8 mouse cellular contexts compared by ENCODE assay signal in the genomic region with DNA sequence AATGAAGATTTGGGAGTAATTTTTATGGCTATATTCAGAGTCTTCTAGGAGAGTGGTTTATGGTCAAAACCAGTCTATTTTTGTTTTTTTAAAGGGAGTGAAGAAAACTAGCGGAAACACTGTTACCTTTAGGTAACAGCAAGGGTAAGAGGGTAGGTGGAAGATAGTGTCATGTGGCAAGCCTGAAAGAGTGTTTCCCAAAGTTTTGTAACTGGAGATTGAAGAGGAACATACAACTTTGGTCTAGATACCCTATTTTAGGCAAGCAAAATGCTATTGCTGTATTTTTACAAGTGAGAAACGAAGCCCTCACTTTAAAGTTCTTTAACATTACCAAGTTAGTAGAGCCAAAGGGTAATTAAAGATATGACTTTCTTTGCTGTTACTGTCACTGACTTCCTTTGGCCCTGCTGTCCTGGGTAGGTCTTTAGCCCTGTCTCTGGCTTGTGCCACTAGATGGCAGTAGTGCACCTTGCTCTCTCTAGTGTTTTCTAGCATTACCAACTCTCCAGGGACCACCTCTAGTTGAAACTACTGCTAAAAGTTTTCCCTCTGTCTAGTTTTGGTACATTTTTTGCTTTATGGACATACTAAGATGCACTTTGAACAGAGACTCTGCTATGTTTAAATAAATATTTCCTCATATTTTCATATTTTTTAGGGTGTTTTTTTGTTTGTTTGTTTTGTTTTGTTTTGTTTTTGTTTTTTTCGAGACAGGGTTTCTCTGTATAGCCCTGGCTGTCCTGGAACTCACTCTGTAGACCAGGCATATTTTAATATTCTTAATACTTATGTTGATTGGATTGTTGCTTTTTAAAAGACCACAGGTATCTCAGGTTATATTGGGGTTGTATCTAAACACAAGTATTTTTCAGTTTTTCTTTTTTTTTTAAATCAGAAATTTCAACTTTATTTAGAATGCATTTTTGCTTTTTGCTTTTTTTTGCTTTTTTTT.
DNase-seq lines count a peak whose midpoint lies in the region; ATAC-seq lines count a peak whose summit lies in the region.

No protein-coding gene starts in this region.

- no peak overlapping the region for H3K4me3 ChIP-seq in kidney, embryonic 16.5 days (ENCODE audit: low read length)

- no peaks in the 10 kb centered on the region for H3K9me3 ChIP-seq in kidney, embryonic 16.5 days (ENCODE audit: low read length)

- no peak overlapping the region for H3K27ac ChIP-seq in kidney, embryonic 16.5 days (ENCODE audit: low read length)

- ATAC-seq in kidney, embryonic 16.5 days (ENCODE audit: low FRiP score, low TSS enrichment) = no peak
- peak; percentile 91 for ATAC-seq in granulocyte monocyte progenitor cell, adult 5-6 weeks (replicated peaks; ENCODE audit: poor library complexity, severe bottlenecking)
- ATAC-seq in monocyte, adult 5-6 weeks (replicated peaks; ENCODE audit: insufficient number of reproducible peaks, low FRiP score, low TSS enrichment, poor library complexity, severe bottlenecking) = peak; percentile 78; the same call in 1 of the 2 replicates

- peak; percentile 60 for DNase-seq in kidney, adult 11 months
- DNase-seq in embryo, embryonic 11 days = peak; percentile 93
- DNase-seq in kidney, adult 9 months = peak; percentile 86
- peak; percentile 88 for DNase-seq in liver
- peak; percentile 78 to 91 for DNase-seq in spleen, postnatal 4 days (ENCODE audit: low spot score in 2 of 2)

- H3K27me3 ChIP-seq in kidney, embryonic 16.5 days (ENCODE audit: insufficient read depth, low read length) = no peaks in the 10 kb centered on the region

- H3K4me1 ChIP-seq in kidney, embryonic 16.5 days (ENCODE audit: insufficient read depth, low read length) = no peaks in the 10 kb centered on the region

- H3K36me3 ChIP-seq in kidney, embryonic 16.5 days (ENCODE audit: insufficient read depth, low read length) = no peaks in the 10 kb centered on the region

- H3K4me2 ChIP-seq in kidney, embryonic 16.5 days (replicated peaks; ENCODE audit: low read depth, low read length) = no peak overlapping the region

- 51% methylated on average over 3 of the region's 3 CpGs for WGBS in kidney, embryonic 16.5 days

- H3K9ac ChIP-seq in kidney, embryonic 16.5 days (replicated peaks; ENCODE audit: low read length) = no peak overlapping the region
